Mouse (Mus musculus): Measurements from ENCODE around the gene Nup214.

DNA sequence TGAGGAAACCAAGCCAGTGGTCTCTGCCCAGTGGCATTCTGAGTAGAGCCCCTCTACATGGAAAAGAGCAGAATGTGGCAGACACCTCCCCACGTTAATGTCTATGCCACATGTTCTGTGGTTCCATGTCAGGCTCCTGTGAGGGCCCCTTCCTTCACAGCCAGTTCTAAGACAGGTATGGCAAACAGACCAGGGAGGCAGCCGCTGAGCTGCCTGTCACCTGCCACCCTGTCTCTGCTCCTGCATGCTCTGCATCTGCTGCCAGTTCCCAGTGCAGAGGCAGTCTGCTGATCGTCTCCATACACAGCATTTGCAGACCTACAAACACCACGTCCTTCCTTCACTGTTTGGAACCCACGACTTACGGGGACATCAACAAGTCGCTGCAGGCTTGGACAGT lies 78.2 kb downstream of the Nup214 start:
- TF ChIP-seq CTCF (IDR thresholded peaks at IDR 0.05; ENCODE audit: low read depth, low read length) (no peak), TAL1 (conservative IDR thresholded peaks at IDR 0.05; ENCODE audit: low read depth, low read length) (no peak), GATA1 (IDR thresholded peaks at IDR 0.05; ENCODE audit: borderline replicate concordance, low read length) (no peak)
